In genomic region chr14:103051159-103051769, GRCm38 (mm10) we compare ENCODE assay signal across 8 mouse cellular contexts. TPM values are rescaled to one million over a fixed set of nuclear protein-coding genes. Genes with fewer than 3 reads are reported as not detected.
DNase-seq lines count a peak whose midpoint lies in the region; ATAC-seq and TF ChIP-seq lines count a peak whose summit lies in the region.

No protein-coding gene starts in this region.

- no peak for TF ChIP-seq POLR2A in bone marrow macrophage, adult 2 months (IDR thresholded peaks at IDR 0.05; ENCODE audit: borderline replicate concordance, low read depth, low read length)

- DNase-seq in forebrain, embryonic 10.5 days (ENCODE audit: extremely low spot score, low spot score) = peak; percentile 64
- peak; percentile 70 for DNase-seq in heart, postnatal 0 days (ENCODE audit: low spot score)
- DNase-seq in kidney, postnatal 25 days = peak; percentile 86 to 93
- peak; percentile 83 for DNase-seq in stomach, postnatal 0 days (ENCODE audit: low spot score)

- no peaks in the 10 kb centered on the region for H3K27me3 ChIP-seq in forebrain, embryonic 10.5 days (ENCODE audit: poor library complexity, severe bottlenecking)
- no peaks in the 10 kb centered on the region for H3K27me3 ChIP-seq in heart, postnatal 0 days (ENCODE audit: control insufficient read depth, insufficient read depth, low read length)
- H3K27me3 ChIP-seq in liver, embryonic 15.5 days = no peaks in the 10 kb centered on the region
- H3K27me3 ChIP-seq in neural tube, embryonic 12.5 days (replicated peaks) = no peaks in the 10 kb centered on the region
- H3K27me3 ChIP-seq in stomach, postnatal 0 days (ENCODE audit: control insufficient read depth, insufficient read depth, low read length) = no peaks in the 10 kb centered on the region

- WGBS in forebrain, embryonic 10.5 days = 37% methylated on average over 8 of the region's 8 CpGs
- 29% methylated on average over 8 of the region's 8 CpGs for WGBS in heart, postnatal 0 days
- 15% methylated on average over 8 of the region's 8 CpGs for WGBS in liver, embryonic 15.5 days (ENCODE audit: insufficient replicate concordance)
- WGBS in neural tube, embryonic 12.5 days = 38% methylated on average over 8 of the region's 8 CpGs
- WGBS in stomach, postnatal 0 days = 33% methylated on average over 8 of the region's 8 CpGs

- H3K4me1 ChIP-seq in bone marrow macrophage, adult 2 months (ENCODE audit: control insufficient read depth, insufficient read depth, low read length) = peaks cover 41% of the 10 kb centered on the region
- H3K4me1 ChIP-seq in forebrain, embryonic 10.5 days = 0 out of 2 replicates have a peak, but pooled peaks cover 5% of the 10 kb centered on the region
- H3K4me1 ChIP-seq in heart, postnatal 0 days (ENCODE audit: control insufficient read depth, insufficient read depth) = no peaks in the 10 kb centered on the region
- peaks cover 7% of the 10 kb centered on the region; the same call in 1 of the 2 replicates for H3K4me1 ChIP-seq in liver, embryonic 15.5 days (replicated peaks)
- no peaks in the 10 kb centered on the region for H3K4me1 ChIP-seq in neural tube, embryonic 12.5 days
- no peaks in the 10 kb centered on the region for H3K4me1 ChIP-seq in stomach, postnatal 0 days (replicated peaks; ENCODE audit: control insufficient read depth, insufficient read depth)

- H3K4me2 ChIP-seq in heart, postnatal 0 days (ENCODE audit: low read depth, low read length) = no peak overlapping the region
- H3K4me2 ChIP-seq in liver, embryonic 15.5 days = no peak overlapping the region
- H3K4me2 ChIP-seq in neural tube, embryonic 12.5 days (replicated peaks) = no peak overlapping the region
- no peak overlapping the region for H3K4me2 ChIP-seq in stomach, postnatal 0 days (replicated peaks; ENCODE audit: low read depth)

- peak; percentile 100 for TF ChIP-seq CTCF in bone marrow macrophage, adult 2 months (IDR thresholded peaks at IDR 0.05; ENCODE audit: low read depth, low read length)
- peak; percentile 100 for TF ChIP-seq CTCF in heart, postnatal 0 days (IDR thresholded peaks at IDR 0.05; ENCODE audit: low read depth)
- peak; percentile 100 for TF ChIP-seq CTCF in stomach, postnatal 0 days (IDR thresholded peaks at IDR 0.05; ENCODE audit: low read depth)

- H3K9me3 ChIP-seq in forebrain, embryonic 10.5 days = no peaks in the 10 kb centered on the region
- H3K9me3 ChIP-seq in heart, postnatal 0 days (replicated peaks; ENCODE audit: control insufficient read depth, low read length) = no peaks in the 10 kb centered on the region
- no peaks in the 10 kb centered on the region for H3K9me3 ChIP-seq in liver, embryonic 15.5 days (replicated peaks)
- H3K9me3 ChIP-seq in neural tube, embryonic 12.5 days = no peaks in the 10 kb centered on the region
- no peaks in the 10 kb centered on the region for H3K9me3 ChIP-seq in stomach, postnatal 0 days (ENCODE audit: control insufficient read depth, low read length)

- no peak overlapping the region for H3K4me3 ChIP-seq in bone marrow macrophage, adult 2 months (ENCODE audit: insufficient read depth, low read length)
- no peak overlapping the region for H3K4me3 ChIP-seq in forebrain, embryonic 10.5 days
- H3K4me3 ChIP-seq in heart, postnatal 0 days (ENCODE audit: low read depth, low read length) = no peak overlapping the region
- H3K4me3 ChIP-seq in liver, embryonic 15.5 days (replicated peaks) = no peak overlapping the region
- H3K4me3 ChIP-seq in neural tube, embryonic 12.5 days = no peak overlapping the region
- H3K4me3 ChIP-seq in stomach, postnatal 0 days (ENCODE audit: low read depth, low read length) = no peak overlapping the region

- ATAC-seq in CD4-positive, CD25-positive, alpha-beta regulatory T cell, adult 4 months = peak; percentile 96
- ATAC-seq in heart, postnatal 0 days (ENCODE audit: insufficient read depth, low read depth) = peak; percentile 89
- peak; percentile 79 for ATAC-seq in liver, embryonic 15.5 days (ENCODE audit: insufficient read depth)
- ATAC-seq in neural tube, embryonic 12.5 days (ENCODE audit: low FRiP score, low read depth) = peak; percentile 80; the same call in 1 of the 2 replicates
- peak; percentile 95 for ATAC-seq in stomach, postnatal 0 days (ENCODE audit: low FRiP score, low TSS enrichment)

- no peak overlapping the region; the same call in 1 of the 2 replicates for H3K27ac ChIP-seq in bone marrow macrophage, adult 2 months (ENCODE audit: insufficient read depth, low read depth, low read length)
- H3K27ac ChIP-seq in forebrain, embryonic 10.5 days = no peak overlapping the region
- H3K27ac ChIP-seq in heart, postnatal 0 days (ENCODE audit: low read depth) = no peak overlapping the region
- H3K27ac ChIP-seq in liver, embryonic 15.5 days (replicated peaks) = no peak overlapping the region
- H3K27ac ChIP-seq in neural tube, embryonic 12.5 days = no peak overlapping the region
- H3K27ac ChIP-seq in stomach, postnatal 0 days (replicated peaks) = no peak overlapping the region

- no peak for TF ChIP-seq EP300 in heart, postnatal 0 days (IDR thresholded peaks at IDR 0.05; ENCODE audit: low read depth)
- no peak for TF ChIP-seq EP300 in stomach, postnatal 0 days (optimal IDR thresholded peaks at IDR 0.05)

- no peak overlapping the region for H3K9ac ChIP-seq in heart, postnatal 0 days (replicated peaks; ENCODE audit: low read depth, low read length)
- no peak overlapping the region for H3K9ac ChIP-seq in liver, embryonic 15.5 days
- no peak overlapping the region for H3K9ac ChIP-seq in neural tube, embryonic 12.5 days
- no peak overlapping the region for H3K9ac ChIP-seq in stomach, postnatal 0 days (ENCODE audit: low read length)

- no peaks in the 10 kb centered on the region for H3K36me3 ChIP-seq in forebrain, embryonic 10.5 days (replicated peaks)
- H3K36me3 ChIP-seq in heart, postnatal 0 days (replicated peaks; ENCODE audit: control insufficient read depth, insufficient read depth, low read length) = no peaks in the 10 kb centered on the region
- H3K36me3 ChIP-seq in liver, embryonic 15.5 days (replicated peaks) = no peaks in the 10 kb centered on the region
- no peaks in the 10 kb centered on the region for H3K36me3 ChIP-seq in neural tube, embryonic 12.5 days
- H3K36me3 ChIP-seq in stomach, postnatal 0 days (ENCODE audit: control insufficient read depth, insufficient read depth, low read length) = no peaks in the 10 kb centered on the region

RNA-seq across cellular contexts. Expression of gene Acod1, which starts 4.5 kb away (rescaled TPM):
- polyA plus RNA-seq in CD4-positive, CD25-positive, alpha-beta regulatory T cell, adult 4 months (2017; shearing (Covaris generic)) = under 1 TPM; 0.16 to 0.23 TPM
- polyA plus RNA-seq in bone marrow macrophage, adult 2 months (2012; ENCODE audit: insufficient read depth, insufficient read length, missing spikeins) = 1.6 and 1.9 TPM in 2 replicates
- polyA plus RNA-seq in forebrain, embryonic 10.5 days (2016; fragmentation: Nextera tagmentation; extraction: Ambion mirVana) = not detected in 2 replicates
- not detected in 2 replicates for total RNA-seq in heart, postnatal 0 days (2014; rRNA removed; ENCODE audit: low replicate concordance)
- 0.07 TPM in 1 of 2 replicates, not detected in the other for polyA plus RNA-seq in heart, postnatal 0 days (2015; fragmentation: Nextera tagmentation; extraction: Ambion mirVana)
- polyA plus RNA-seq in liver, embryonic 15.5 days (2015; fragmentation: Nextera tagmentation; extraction: Ambion mirVana) = 0.03 and 0.06 TPM in 2 replicates
- not detected in 2 replicates for polyA plus RNA-seq in neural tube, embryonic 12.5 days (2016; fragmentation: Nextera tagmentation; extraction: Ambion mirVana)
- polyA plus RNA-seq in stomach, postnatal 0 days (2015; fragmentation: Nextera tagmentation; extraction: Ambion mirVana) = not detected in 2 replicates

RNA-seq across cellular contexts. Expression of gene Cln5, which starts 18.8 kb away (rescaled TPM):
- 10 to 100 TPM; 16.4 to 19.2 TPM for polyA plus RNA-seq in CD4-positive, CD25-positive, alpha-beta regulatory T cell, adult 4 months (2017; shearing (Covaris generic))
- polyA plus RNA-seq in bone marrow macrophage, adult 2 months (2012; ENCODE audit: insufficient read depth, insufficient read length, missing spikeins) = 53.5 and 58.2 TPM in 2 replicates
- 26.2 and 26.5 TPM in 2 replicates for polyA plus RNA-seq in forebrain, embryonic 10.5 days (2016; fragmentation: Nextera tagmentation; extraction: Ambion mirVana)
- total RNA-seq in heart, postnatal 0 days (2014; rRNA removed; ENCODE audit: low replicate concordance) = 14.7 and 17.3 TPM in 2 replicates
- 21.8 and 22.9 TPM in 2 replicates for polyA plus RNA-seq in heart, postnatal 0 days (2015; fragmentation: Nextera tagmentation; extraction: Ambion mirVana)
- 18.0 and 18.1 TPM in 2 replicates for polyA plus RNA-seq in liver, embryonic 15.5 days (2015; fragmentation: Nextera tagmentation; extraction: Ambion mirVana)
- polyA plus RNA-seq in neural tube, embryonic 12.5 days (2016; fragmentation: Nextera tagmentation; extraction: Ambion mirVana) = 20.9 and 21.2 TPM in 2 replicates
- polyA plus RNA-seq in stomach, postnatal 0 days (2015; fragmentation: Nextera tagmentation; extraction: Ambion mirVana) = 21.8 and 21.9 TPM in 2 replicates

RNA-seq across cellular contexts. Expression of gene Fbxl3, which starts 48.1 kb away (rescaled TPM):
- polyA plus RNA-seq in CD4-positive, CD25-positive, alpha-beta regulatory T cell, adult 4 months (2017; shearing (Covaris generic)) = 10 to 100 TPM; 29.5 to 34.3 TPM
- 69.0 and 80.2 TPM in 2 replicates for polyA plus RNA-seq in bone marrow macrophage, adult 2 months (2012; ENCODE audit: insufficient read depth, insufficient read length, missing spikeins)
- 13.8 TPM in 2 replicates for polyA plus RNA-seq in forebrain, embryonic 10.5 days (2016; fragmentation: Nextera tagmentation; extraction: Ambion mirVana)
- 74.3 and 99.7 TPM in 2 replicates for total RNA-seq in heart, postnatal 0 days (2014; rRNA removed; ENCODE audit: low replicate concordance)
- 16.7 and 17.0 TPM in 2 replicates for polyA plus RNA-seq in heart, postnatal 0 days (2015; fragmentation: Nextera tagmentation; extraction: Ambion mirVana)
- 12.7 and 13.7 TPM in 2 replicates for polyA plus RNA-seq in liver, embryonic 15.5 days (2015; fragmentation: Nextera tagmentation; extraction: Ambion mirVana)
- polyA plus RNA-seq in neural tube, embryonic 12.5 days (2016; fragmentation: Nextera tagmentation; extraction: Ambion mirVana) = 29.0 and 29.8 TPM in 2 replicates
- 16.2 and 16.9 TPM in 2 replicates for polyA plus RNA-seq in stomach, postnatal 0 days (2015; fragmentation: Nextera tagmentation; extraction: Ambion mirVana)
